Mouse (Mus musculus) thymus, postnatal 10 days (tissue): Measurements from ENCODE around the gene Zmym2.

Experiments
- DNase-seq, 2 experiments: peaks; one replicate each; pipeline ENCODE4 v3.0.0; 2021; ENCODE audit warnings: low spot score in 2 of 2

Gene Zmym2

GRCm38 (mm10) chr14:56918532-56918931, 32.1 kb downstream of the Zmym2 start:
- DNase-seq, result no peak

DNA sequence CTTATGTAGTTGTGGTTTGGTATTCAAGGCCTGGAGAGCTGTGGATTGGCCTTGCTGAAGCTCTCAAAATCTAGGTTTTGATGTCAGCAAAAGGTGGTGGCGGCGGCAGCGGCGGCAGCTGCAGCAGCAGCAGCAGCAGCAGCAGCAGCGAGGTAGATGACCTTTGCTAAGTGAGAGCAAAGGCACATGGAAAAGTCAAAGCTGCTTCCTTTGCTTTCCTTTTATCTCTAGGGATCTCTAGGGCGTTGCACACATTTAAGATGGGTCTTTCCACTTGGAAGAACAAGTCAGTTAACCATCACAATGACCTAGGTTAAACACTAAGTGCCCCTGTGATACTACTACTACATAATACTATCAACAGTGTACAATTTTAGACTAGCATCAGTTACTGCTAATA, 49.0 kb downstream of the Zmym2 start:
- no peak for DNase-seq

- no peak for DNase-seq
Measured at GRCm38 (mm10) chr14:56939903-56940302, 53.5 kb downstream of the Zmym2 start.

DNA sequence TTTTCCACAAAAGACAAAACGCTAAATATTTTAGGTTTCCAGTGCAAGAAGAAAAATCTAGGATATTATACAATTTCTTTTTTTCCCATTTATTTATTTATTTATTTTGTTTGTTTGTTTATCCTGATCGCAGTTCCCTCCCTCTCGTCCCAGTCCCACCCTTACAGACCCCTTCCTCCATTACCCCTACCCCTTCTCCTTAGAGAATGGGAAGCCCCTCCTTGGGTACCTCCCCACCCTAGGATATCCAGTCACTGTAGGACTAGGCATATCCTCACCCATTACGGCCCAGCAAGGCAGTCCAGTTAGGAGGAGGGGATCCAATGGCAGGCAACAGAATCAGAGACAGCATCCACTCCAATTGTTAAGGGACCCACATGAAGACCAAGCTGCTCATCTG, 66.5 kb downstream of the Zmym2 start:
- no peak for DNase-seq

- no peak for DNase-seq
Measured at GRCm38 (mm10) chr14:56954393-56954792, 67.9 kb downstream of the Zmym2 start.

DNA sequence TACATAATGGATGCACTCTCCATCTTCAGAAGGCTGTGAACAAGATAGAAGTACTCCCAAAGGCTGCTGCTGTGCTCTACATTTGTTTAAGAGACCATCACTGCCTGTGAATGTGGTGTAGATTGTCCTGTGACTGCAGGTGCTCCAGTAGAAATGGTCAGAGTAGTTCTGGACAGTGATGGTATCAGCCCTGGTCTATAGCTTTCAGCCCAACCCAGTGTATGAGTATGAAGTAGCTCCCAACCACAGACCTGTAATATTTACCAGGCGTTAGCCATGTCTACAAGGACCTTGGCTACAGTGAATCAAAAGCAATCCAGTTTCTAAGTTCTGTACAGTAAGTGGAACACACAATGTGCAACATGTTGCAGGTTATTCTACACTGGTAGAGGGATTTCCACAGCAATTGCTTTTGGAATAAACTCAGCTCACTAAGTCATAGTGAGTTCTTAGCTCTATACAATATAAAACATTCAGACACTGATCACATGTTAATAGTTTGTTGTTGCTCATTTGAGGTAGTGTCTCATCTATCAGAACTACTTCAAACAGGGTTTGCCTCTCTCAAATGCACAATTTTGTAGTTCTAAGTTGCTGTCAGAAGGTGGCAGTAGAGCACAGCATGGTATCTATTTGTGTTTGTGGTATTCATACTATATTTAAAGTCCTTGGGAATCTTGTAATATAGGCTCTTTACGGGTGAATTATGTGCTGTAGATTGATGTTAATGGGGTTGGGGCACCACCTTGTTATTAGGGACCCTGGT, 77.7 kb downstream of the Zmym2 start:
- DNase-seq, result peak in 1 of 2 experiments; percentile 44

GRCm38 (mm10) chr14:56969653-56970052, 83.2 kb downstream of the Zmym2 start:
- DNase-seq, result no peak

DNA sequence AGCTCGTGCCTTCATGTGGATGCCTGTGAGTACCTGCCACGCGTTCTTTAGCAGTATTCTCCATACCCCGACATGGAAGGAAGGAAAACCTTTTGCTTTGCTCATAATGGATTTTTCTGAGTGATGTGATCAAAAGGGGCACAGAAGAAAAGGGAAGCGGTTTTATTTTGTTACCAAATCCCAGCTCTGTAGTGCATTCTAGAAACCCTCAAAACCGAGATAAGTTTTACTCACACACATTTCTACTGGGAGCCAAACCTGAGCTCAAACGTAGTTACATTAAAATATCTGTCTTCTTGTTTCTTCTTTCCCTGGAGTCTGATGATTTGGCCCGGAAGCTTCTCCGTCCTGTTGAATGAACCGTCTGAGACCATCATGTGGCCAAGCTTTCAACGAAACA, 83.7 kb downstream of the Zmym2 start:
- DNase-seq, result no peak

GRCm38 (mm10) chr14:56978045-56978655, 91.7 kb downstream of the Zmym2 start:
- no peak for DNase-seq

DNA sequence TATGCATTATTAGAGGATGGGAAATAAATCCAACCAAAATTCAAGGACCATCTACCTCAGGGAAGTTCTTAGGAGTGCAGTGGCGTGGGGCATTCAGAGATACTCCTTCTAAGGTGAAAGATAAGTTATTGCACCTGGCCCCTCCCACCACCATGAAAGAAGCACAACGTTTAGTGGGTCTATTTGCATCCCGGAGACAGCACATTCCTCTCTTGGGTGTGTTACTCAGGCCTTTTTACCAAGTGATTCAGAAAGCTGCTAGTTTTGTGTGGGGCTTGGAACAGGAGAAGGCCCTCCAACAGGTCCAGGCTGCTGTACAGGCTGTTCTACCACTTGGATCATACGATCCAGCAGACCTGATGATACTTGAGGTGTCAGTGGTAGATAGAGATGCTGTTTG, 102.2 kb downstream of the Zmym2 start:
- DNase-seq, result no peak
